Mouse (Mus musculus) testis, adult 2 months (tissue): ENCODE measurements around the gene Kdsr.

Experiments used
- CTCF ChIP-seq: fragments of 200-500 bp; IDR thresholded peaks from 2 replicates; pipeline ENCODE4 v1.5.1; 2012; ENCODE audit warnings: low read depth, mild to moderate bottlenecking, inconsistent platforms, low read length, moderate library complexity; ENCODE audit not compliant: control insufficient read depth, insufficient read depth, insufficient replicate concordance
- POLR2A ChIP-seq: fragments of 200-500 bp; IDR thresholded peaks from 2 replicates; pipeline ENCODE4 v1.6.1; 2012; ENCODE audit warnings: low read depth, mild to moderate bottlenecking, inconsistent platforms, low read length, moderate library complexity; ENCODE audit not compliant: control insufficient read depth

GRCm38 (mm10) chr1:106739810-106740209 is 19.7 kb downstream of the Kdsr start:
- no peak for TF ChIP-seq POLR2A
- TF ChIP-seq CTCF, result no peak
